Mouse (Mus musculus) limb, embryonic 11.5 days (tissue): ENCODE measurements around the gene Vps26b. TPM values are rescaled to one million over a fixed set of nuclear protein-coding genes. Genes with fewer than 3 reads are reported as not detected.

Source experiments
- ATAC-seq: fragments of 200-750 bp; cut with Nextera tagmentation; 2 replicates; pipeline ENCODE4 v1.8.0; 2017; ENCODE audit warnings: low read depth; ENCODE audit not compliant: insufficient number of reproducible peaks, low FRiP score, low TSS enrichment
- DNase-seq: peaks from one replicate; pipeline ENCODE4 v3.0.0-alpha.2; 2015; ENCODE audit warnings: low spot score
- H3K27ac ChIP-seq: fragments of 300-500 bp; sonication (generic); replicated peaks from 2 replicates; pipeline ENCODE4 v1.5.1; 2014; ENCODE audit warnings: low read depth, mild to moderate bottlenecking, low read length
- H3K27me3 ChIP-seq: fragments of 300-500 bp; sonication (generic); 2 replicates; pipeline ENCODE4 v1.6.1; 2014; ENCODE audit warnings: mild to moderate bottlenecking, low read length, mixed read lengths; ENCODE audit not compliant: control insufficient read depth, insufficient read depth
- H3K36me3 ChIP-seq: fragments of 300-500 bp; sonication (generic); 2 replicates; pipeline ENCODE4 v1.6.1; 2014; ENCODE audit warnings: mild to moderate bottlenecking, low read length, moderate library complexity, mixed read lengths; ENCODE audit not compliant: control insufficient read depth, insufficient read depth
- H3K4me1 ChIP-seq: fragments of 300-500 bp; sonication (generic); 2 replicates; pipeline ENCODE4 v1.6.1; 2014; ENCODE audit warnings: low read length, mixed read lengths; ENCODE audit not compliant: control insufficient read depth, insufficient read depth
- H3K4me2 ChIP-seq: fragments of 300-500 bp; sonication (generic); 2 replicates; pipeline ENCODE4 v1.6.1; 2014; ENCODE audit warnings: low read depth, mild to moderate bottlenecking, moderate library complexity; ENCODE audit not compliant: severe bottlenecking
- H3K4me3 ChIP-seq: fragments of 300-500 bp; sonication (generic); 2 replicates; pipeline ENCODE4 v1.5.1; 2014; ENCODE audit warnings: low read depth, low read length
- H3K9ac ChIP-seq: fragments of 300-500 bp; sonication (generic); 2 replicates; pipeline ENCODE4 v1.6.1; 2014; ENCODE audit warnings: mild to moderate bottlenecking, low read length
- H3K9me3 ChIP-seq: fragments of 300-500 bp; sonication (generic); 2 replicates; pipeline ENCODE4 v1.6.1; 2016; ENCODE audit warnings: low read length; ENCODE audit not compliant: control insufficient read depth
- WGBS: fragments of 180-500 bp; shearing (Covaris S2); extraction: QIAGEN DNeasy Blood & Tissue Kit; methylation state at CpG from one replicate; pipeline ENCODE4 v1.1.7; 2014; 5-methylcytosine and 5-hydroxymethylcytosine counted together
- polyA plus RNA-seq: library from polyadenylated mRNA; unstranded; fragments of >200 nt; fragmentation: Nextera tagmentation; extraction: Ambion mirVana; gene quantifications from 2 replicates; pipeline ENCODE4 v1.2.1, GENCODE M21; 2014

The Vps26b gene
- polyA plus RNA-seq, 1 experiment from 2014 or later = 44.7 TPM

- Histone ChIP-seq H3K36me3 (peaks cover 9% of the 10 kb centered on the region; the same call in 1 of the 2 replicates), H3K4me2 (no peak overlapping the region), H3K27ac (no peak overlapping the region), H3K9ac (no peak overlapping the region), H3K4me3 (no peak overlapping the region), H3K9me3 (no peaks in the 10 kb centered on the region), H3K4me1 (peaks cover 6% of the 10 kb centered on the region), H3K27me3 (no peaks in the 10 kb centered on the region)
- no peak for DNase-seq
- no peak for ATAC-seq
- 94% methylated on average over 3 of the region's 3 CpGs for WGBS
Observed at GRCm38 (mm10) chr9:27005231-27005630, 24.6 kb downstream of the Vps26b start.

DNA sequence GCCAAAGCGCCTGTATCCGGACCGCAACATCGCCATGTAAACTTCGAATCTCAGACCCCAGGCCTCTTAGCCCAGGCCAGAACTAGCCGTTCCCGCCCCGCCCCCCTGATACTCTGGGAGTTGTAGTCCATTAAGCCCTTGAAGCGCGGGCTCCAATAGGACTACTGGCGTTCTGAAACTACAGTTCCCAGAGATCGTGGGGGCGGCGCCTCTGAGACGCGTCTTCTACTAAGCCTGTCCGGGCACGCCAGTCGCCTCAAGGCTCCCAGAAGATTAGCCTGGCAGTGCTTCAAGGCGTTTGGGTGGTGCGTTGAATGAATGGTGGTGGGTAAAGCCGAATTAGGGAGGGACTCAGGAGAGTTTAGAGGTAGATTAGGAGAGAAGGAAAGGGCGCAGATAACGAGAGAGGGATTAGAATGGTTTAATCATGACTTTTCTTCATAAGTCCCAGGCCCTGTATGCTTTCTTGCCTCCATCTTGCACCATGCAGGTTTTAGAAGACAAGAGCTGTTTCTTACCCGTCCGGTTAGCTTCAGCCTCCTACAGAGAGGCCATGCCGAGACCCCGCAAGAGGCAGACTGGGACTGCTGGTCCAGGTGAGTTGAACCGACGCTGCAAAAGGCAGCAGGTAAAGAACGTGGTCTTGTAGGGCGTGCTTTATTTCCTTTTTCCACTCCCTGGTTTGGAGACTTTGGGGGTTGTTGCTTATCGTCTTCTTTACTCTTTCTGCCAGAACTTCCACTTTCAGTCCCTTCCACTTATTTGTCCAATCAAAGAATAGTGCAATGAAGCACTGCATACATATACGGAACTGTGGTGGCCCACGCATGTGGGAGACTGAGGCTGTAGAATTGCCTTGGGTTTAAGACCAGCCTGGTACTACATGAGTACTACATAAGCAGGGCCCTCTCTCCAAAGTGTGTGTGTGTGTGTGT, 30.1 kb downstream of the Vps26b start, which contains the start of the genes Acad8 and Thyn1:
Acad8 (minus strand) TSS at position 106 of the 935 bp plus-strand sequence.
Thyn1 (plus strand) TSS at position 250 of the 935 bp plus-strand sequence.
- DNase-seq (peak; percentile 96), ATAC-seq (peak; percentile 99)
- Histone ChIP-seq H3K36me3 (no peaks in the 10 kb centered on the region; the same call in 1 of the 2 replicates), H3K9me3 (no peaks in the 10 kb centered on the region), H3K27ac (peak within 1 kb of the TSS; percentile 59; the same call in 1 of the 2 replicates), H3K27me3 (no peaks in the 10 kb centered on the region), H3K4me1 (peaks cover 6% of the 10 kb centered on the region), H3K4me2 (peak within 1 kb of the TSS; percentile 62), H3K4me3 (peak within 1 kb of the TSS; percentile 70), H3K9ac (peak within 1 kb of the TSS; percentile 86)
- WGBS = under 1% methylated on average over 35 of the region's 35 CpGs

DNA sequence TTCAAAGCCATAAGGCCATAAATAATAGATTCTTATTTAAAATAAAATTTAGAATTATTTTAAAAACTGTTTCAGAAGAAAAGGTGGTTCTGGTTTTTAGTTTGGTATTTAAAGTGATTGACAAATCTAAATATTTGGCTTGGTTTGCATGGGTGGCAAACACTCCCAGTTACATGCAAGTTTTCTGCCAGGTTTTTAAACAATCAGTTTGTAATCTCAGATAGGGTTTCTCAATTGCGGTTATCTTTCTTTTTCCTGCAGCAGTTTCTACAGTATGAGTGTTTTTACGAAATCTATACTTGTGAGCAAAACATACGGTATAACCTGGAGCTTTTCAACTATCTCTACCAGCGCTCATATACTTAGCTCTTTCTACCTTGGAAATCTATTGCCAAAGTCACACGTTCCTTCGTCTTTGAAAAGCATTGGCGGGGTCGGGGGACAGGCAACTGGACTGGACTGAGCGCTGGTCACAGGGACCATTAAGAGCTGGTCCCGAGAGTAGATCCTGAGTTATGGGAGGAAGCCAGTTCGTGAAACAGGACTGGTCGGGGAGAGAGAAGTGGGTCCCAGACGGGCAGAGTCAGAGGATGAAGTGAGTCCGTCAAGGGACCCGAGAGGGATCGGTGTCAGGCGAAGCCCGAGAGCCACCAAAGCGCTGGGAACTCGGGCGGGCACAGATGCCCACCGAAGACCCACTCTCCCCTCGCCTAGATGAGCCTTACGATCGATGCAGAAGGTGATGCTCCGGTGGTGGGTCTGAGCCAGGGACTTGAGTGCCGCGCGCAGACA, 31.0 kb downstream of the Vps26b start:
- Histone ChIP-seq H3K27me3 (no peaks in the 10 kb centered on the region), H3K4me2 (peak overlapping the region; percentile 53), H3K27ac (no peak overlapping the region), H3K36me3 (no peaks in the 10 kb centered on the region), H3K9ac (peak overlapping the region; percentile 86), H3K9me3 (no peaks in the 10 kb centered on the region), H3K4me1 (peaks cover 6% of the 10 kb centered on the region), H3K4me3 (peak overlapping the region; percentile 70)
- ATAC-seq (peak; percentile 65), DNase-seq (no peak)
- 4% methylated on average over 29 of the region's 29 CpGs for WGBS

GRCm38 (mm10) chr9:26997501-26997900, 32.4 kb downstream of the Vps26b start:
- 97% methylated on average over 2 of the region's 2 CpGs for WGBS
- DNase-seq (no peak), ATAC-seq (no peak)
- Histone ChIP-seq H3K27ac (no peak overlapping the region), H3K36me3 (no peaks in the 10 kb centered on the region), H3K9me3 (no peaks in the 10 kb centered on the region), H3K9ac (no peak overlapping the region), H3K4me1 (peaks cover 6% of the 10 kb centered on the region), H3K27me3 (no peaks in the 10 kb centered on the region), H3K4me2 (no peak overlapping the region), H3K4me3 (no peak overlapping the region)

GRCm38 (mm10) chr9:26997062-26997461, 32.8 kb downstream of the Vps26b start:
- no peak overlapping the region for H3K4me3 ChIP-seq
- no peak overlapping the region for H3K4me2 ChIP-seq
- no peak overlapping the region for H3K27ac ChIP-seq
- H3K9me3 ChIP-seq = no peaks in the 10 kb centered on the region
- ATAC-seq (no peak), DNase-seq (no peak)
- 87% methylated on average over 3 of the region's 3 CpGs for WGBS
- H3K36me3 ChIP-seq = no peaks in the 10 kb centered on the region
- H3K27me3 ChIP-seq = no peaks in the 10 kb centered on the region
- H3K9ac ChIP-seq = no peak overlapping the region
- H3K4me1 ChIP-seq = peaks cover 6% of the 10 kb centered on the region

- DNase-seq (no peak), ATAC-seq (no peak)
- no peak overlapping the region for H3K4me2 ChIP-seq
- H3K27me3 ChIP-seq = no peaks in the 10 kb centered on the region
- H3K9ac ChIP-seq = no peak overlapping the region
- H3K9me3 ChIP-seq = no peaks in the 10 kb centered on the region
- WGBS = 82% methylated on average over 3 of the region's 3 CpGs
- H3K4me3 ChIP-seq = no peak overlapping the region
- no peaks in the 10 kb centered on the region for H3K4me1 ChIP-seq
- H3K27ac ChIP-seq = no peak overlapping the region
- 0 out of 2 replicates have a peak, but pooled peaks cover 2% of the 10 kb centered on the region for H3K36me3 ChIP-seq
Observed at GRCm38 (mm10) chr9:26993900-26994299, 36.0 kb downstream of the Vps26b start.

DNA sequence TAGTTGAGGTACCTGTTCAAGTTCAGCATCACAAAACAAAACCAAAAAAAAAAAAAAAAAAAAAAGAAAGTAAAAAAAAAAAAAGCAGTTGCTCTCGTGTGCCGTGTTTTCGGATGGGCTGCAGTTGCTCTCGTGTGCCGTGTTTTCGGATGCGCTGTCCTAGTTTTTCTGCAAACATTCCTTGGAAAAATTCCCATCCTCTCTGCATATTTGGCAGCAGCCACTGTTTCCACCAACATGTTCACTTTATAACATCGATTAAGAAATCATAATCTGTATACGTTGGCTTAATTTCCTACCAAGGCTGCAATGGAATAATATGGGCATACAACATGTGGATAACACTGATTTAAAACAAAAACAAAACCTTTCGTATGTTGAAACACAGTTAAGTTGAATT, 36.7 kb downstream of the Vps26b start:
- H3K4me2 ChIP-seq = no peak overlapping the region
- ATAC-seq (no peak), DNase-seq (no peak)
- H3K4me1 ChIP-seq = no peaks in the 10 kb centered on the region
- no peak overlapping the region for H3K4me3 ChIP-seq
- no peaks in the 10 kb centered on the region for H3K27me3 ChIP-seq
- no peaks in the 10 kb centered on the region for H3K9me3 ChIP-seq
- H3K9ac ChIP-seq = no peak overlapping the region
- no peak overlapping the region for H3K27ac ChIP-seq
- H3K36me3 ChIP-seq = 0 out of 2 replicates have a peak, but pooled peaks cover 2% of the 10 kb centered on the region
- WGBS = 98% methylated on average over 10 of the region's 10 CpGs

DNA sequence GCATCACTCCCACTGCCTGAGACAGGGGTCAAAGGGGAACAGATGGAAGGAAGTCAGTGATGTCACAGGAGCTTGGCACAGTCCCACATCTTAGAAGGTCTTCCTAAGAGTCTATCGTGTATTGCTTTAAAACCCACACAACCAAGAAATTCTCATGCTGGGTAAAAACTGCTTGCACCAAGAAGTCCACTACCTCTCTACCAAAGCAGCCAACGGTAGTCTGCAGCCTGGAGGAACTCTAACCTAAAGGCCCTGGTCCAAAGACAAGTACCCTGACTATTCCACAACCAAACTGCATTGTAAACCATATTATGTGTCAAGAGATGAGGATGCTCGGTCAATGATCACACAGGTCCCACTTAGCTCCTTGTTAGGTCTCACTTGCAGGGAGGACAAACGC, 39.7 kb downstream of the Vps26b start:
- no peak for ATAC-seq
- H3K9me3 ChIP-seq = no peaks in the 10 kb centered on the region
- H3K4me3 ChIP-seq = no peak overlapping the region
- H3K4me1 ChIP-seq = no peaks in the 10 kb centered on the region
- H3K27ac ChIP-seq = no peak overlapping the region
- WGBS = 94% methylated on average over 4 of the region's 4 CpGs
- DNase-seq = no peak
- H3K4me2 ChIP-seq = no peak overlapping the region
- H3K27me3 ChIP-seq = no peaks in the 10 kb centered on the region
- no peak overlapping the region for H3K9ac ChIP-seq
- peaks cover 7% of the 10 kb centered on the region; the same call in 1 of the 2 replicates for H3K36me3 ChIP-seq
